Comparison of ENCODE assay signal across 8 mouse cellular contexts in the genomic region with DNA sequence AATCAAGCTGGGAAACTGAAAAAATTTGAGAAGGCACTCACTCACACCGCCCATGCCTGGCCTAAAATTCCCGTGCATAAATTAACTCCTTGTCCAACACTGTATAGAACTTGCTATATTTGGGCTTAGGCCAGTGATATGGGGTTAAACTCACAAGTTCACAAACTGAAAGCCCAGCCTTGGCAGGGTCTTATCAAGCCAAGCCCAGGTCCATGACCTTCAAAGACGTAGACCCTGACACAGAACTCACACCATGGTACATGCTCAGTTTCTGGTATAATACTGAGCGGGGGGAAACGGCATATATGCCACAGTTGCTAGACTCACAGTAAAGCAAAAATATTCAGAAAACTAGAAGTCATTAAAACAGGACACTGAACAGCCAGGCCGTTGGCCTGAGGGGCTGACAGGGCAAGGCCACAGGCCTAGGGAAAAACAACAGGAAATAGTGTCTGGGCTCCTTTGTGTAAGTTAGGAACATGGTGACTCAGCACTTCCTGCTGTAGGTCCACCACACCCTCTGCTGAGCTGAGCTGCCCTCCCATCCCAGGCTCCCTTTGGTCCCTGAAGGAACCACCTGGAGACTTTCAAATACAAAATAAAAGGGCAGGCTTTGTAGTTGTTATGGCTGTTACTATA. TPM values are rescaled to one million over a fixed set of nuclear protein-coding genes. Genes with fewer than 3 reads are reported as not detected.
DNase-seq lines count a peak whose midpoint lies in the region; ATAC-seq and TF ChIP-seq lines count a peak whose summit lies in the region.

No protein-coding gene starts in this region.

- H3K36me3 ChIP-seq in CH12.LX (replicated peaks in 1 of 2; ENCODE audit: control insufficient read depth in 1 of 2, insufficient read depth in 1 of 2, low read length in 1 of 2), result no peaks in the 10 kb centered on the region
- no peaks in the 10 kb centered on the region for H3K36me3 ChIP-seq in kidney, embryonic 14.5 days (ENCODE audit: control insufficient read depth, insufficient read depth, low read length)
- H3K36me3 ChIP-seq in midbrain, embryonic 16.5 days (ENCODE audit: control insufficient read depth, insufficient read depth, low read length), result no peaks in the 10 kb centered on the region

- H3K27me3 ChIP-seq in CH12.LX (replicated peaks), result no peaks in the 10 kb centered on the region
- H3K27me3 ChIP-seq in kidney, embryonic 14.5 days (ENCODE audit: control insufficient read depth, insufficient read depth, low read length), result no peaks in the 10 kb centered on the region
- no peaks in the 10 kb centered on the region for H3K27me3 ChIP-seq in midbrain, embryonic 16.5 days (ENCODE audit: control insufficient read depth, insufficient read depth, low read depth, low read length)

- no peak overlapping the region for H3K4me2 ChIP-seq in CH12.LX (ENCODE audit: insufficient read depth, low read depth, poor library complexity, severe bottlenecking)
- H3K4me2 ChIP-seq in kidney, embryonic 14.5 days (replicated peaks; ENCODE audit: low read depth, low read length), result no peak overlapping the region
- H3K4me2 ChIP-seq in midbrain, embryonic 16.5 days (ENCODE audit: low read length), result no peak overlapping the region

- peaks cover 17 to 67% of the 10 kb centered on the region in 2 experiments for H3K4me1 ChIP-seq in CH12.LX (ENCODE audit: control insufficient read depth in 1 of 2, insufficient read depth in 2 of 2)
- no peaks in the 10 kb centered on the region for H3K4me1 ChIP-seq in kidney, embryonic 14.5 days (ENCODE audit: control insufficient read depth, insufficient read depth, low read length)
- H3K4me1 ChIP-seq in midbrain, embryonic 16.5 days (ENCODE audit: control insufficient read depth, insufficient read depth, low read length), result no peaks in the 10 kb centered on the region

- TF ChIP-seq CTCF in CH12.LX (conservative IDR thresholded peaks at IDR 0.05 in 1 of 2, IDR thresholded peaks at IDR 0.05 in 1 of 2; ENCODE audit: low read depth in 2 of 2, low read length in 2 of 2), result no peak

- H3K9ac ChIP-seq in CH12.LX (ENCODE audit: insufficient read depth, low read depth), result peak overlapping the region; percentile 21; the same call in 1 of the 2 replicates
- no peak overlapping the region for H3K9ac ChIP-seq in kidney, embryonic 14.5 days (ENCODE audit: low read depth, low read length)
- H3K9ac ChIP-seq in midbrain, embryonic 16.5 days (ENCODE audit: low read depth, low read length), result no peak overlapping the region

- H3K9me3 ChIP-seq in CH12.LX (replicated peaks; ENCODE audit: low read length), result no peaks in the 10 kb centered on the region
- no peaks in the 10 kb centered on the region for H3K9me3 ChIP-seq in kidney, embryonic 14.5 days (ENCODE audit: control insufficient read depth, low read length)
- H3K9me3 ChIP-seq in midbrain, embryonic 16.5 days (replicated peaks; ENCODE audit: control insufficient read depth, low read length, poor library complexity, severe bottlenecking), result no peaks in the 10 kb centered on the region

- in situ Hi-C loops in CH12.LX (cut with MboI; ENCODE audit: low pct_ligation_motif_present, low pct_unique_long_range_greater_than_20kb, low sequenced_read_pairs), result loop anchor here (10.0 to 25.0 kb wide), 3 partner anchors 216 to 743 kb away; partner anchors contain the start of gene Snrpf

- TF ChIP-seq EP300 in CH12.LX (IDR thresholded peaks at IDR 0.05; ENCODE audit: low read length), result peak; percentile 30; the same call in 1 of the 2 replicates

- H3K27ac ChIP-seq in CH12.LX (ENCODE audit: insufficient read depth, low read depth), result peak overlapping the region; percentile 28; the same call in 1 of the 2 replicates
- 0 out of 2 replicates have a peak overlapping the region, but pooled peaks have one; percentile 43 for H3K27ac ChIP-seq in kidney, embryonic 14.5 days (ENCODE audit: low read depth, low read length)
- no peak overlapping the region for H3K27ac ChIP-seq in midbrain, embryonic 16.5 days (ENCODE audit: low read length)

- H3K4me3 ChIP-seq in CH12.LX (replicated peaks in 1 of 3; ENCODE audit: low read depth in 2 of 3, low read length in 2 of 3, poor library complexity in 1 of 3), result no peak overlapping the region
- no peak overlapping the region for H3K4me3 ChIP-seq in kidney, embryonic 14.5 days (ENCODE audit: low read length)
- no peak overlapping the region for H3K4me3 ChIP-seq in midbrain, embryonic 16.5 days (ENCODE audit: low read depth, low read length)

- DNase-seq in 416B (ENCODE audit: low read depth) (peak; percentile 96), CH12.LX (ENCODE audit: extremely low read depth) (peak; percentile 63)
- DNase-seq in heart, adult 11 months, result peak; percentile 98
- peak; percentile 74 for DNase-seq in lung, postnatal 25 days (ENCODE audit: low spot score)
- no peak for DNase-seq in frontal cortex, adult 2 months (ENCODE audit: extremely low spot score in 1 of 2, low spot score in 1 of 2)
- no peak for DNase-seq in layer of hippocampus, adult 8-10 months (ENCODE audit: low spot score in 2 of 2)

- H3K79me2 ChIP-seq in CH12.LX (replicated peaks; ENCODE audit: control insufficient read depth, extremely low read depth, insufficient read depth, poor library complexity, severe bottlenecking), result no peaks in the 10 kb centered on the region

- ATAC-seq in kidney, embryonic 14.5 days (ENCODE audit: low FRiP score, low TSS enrichment), result no peak
- no peak for ATAC-seq in midbrain, embryonic 16.5 days

- TF ChIP-seq RAD21 in CH12.LX (IDR thresholded peaks at IDR 0.05; ENCODE audit: low read depth, low read length), result no peak

- 69% methylated on average over 6 of the region's 6 CpGs for WGBS in kidney, embryonic 14.5 days
- 89% methylated on average over 6 of the region's 6 CpGs for WGBS in midbrain, embryonic 16.5 days

- TF ChIP-seq POLR2A in CH12.LX (IDR thresholded peaks at IDR 0.05; ENCODE audit: low read depth, low read length), result no peak

- dilution Hi-C loops in CH12.LX (cut with MboI; ENCODE audit: extremely low pct_ligation_motif_present, extremely low pct_unique_long_range_greater_than_20kb, low sequenced_read_pairs), result no loop called here

TF ChIP-seq in CH12.LX, 34 proteins besides CTCF, POLR2A, EP300 and RAD21:
- TF ChIP-seq MAFK (IDR thresholded peaks at IDR 0.05; ENCODE audit: insufficient replicate concordance, low read length) (peak; percentile 94), IRF4 (IDR thresholded peaks at IDR 0.05; ENCODE audit: low read depth, low read length) (no peak), MAZ (IDR thresholded peaks at IDR 0.05; ENCODE audit: low read depth, low read length) (no peak), ZMIZ1 (IDR thresholded peaks at IDR 0.05; ENCODE audit: low read depth, low read length) (no peak), UBTF (IDR thresholded peaks at IDR 0.05; ENCODE audit: low read depth, low read length) (no peak), ELF1 (IDR thresholded peaks at IDR 0.05; ENCODE audit: low read depth, low read length) (peak; percentile 39; the same call in 1 of the 2 replicates), JUND (conservative IDR thresholded peaks at IDR 0.05; ENCODE audit: low read depth, low read length) (no peak), MYC (IDR thresholded peaks at IDR 0.05; ENCODE audit: low read depth, low read length) (no peak), NRF1 (IDR thresholded peaks at IDR 0.05; ENCODE audit: low read depth, low read length) (no peak), CHD2 (IDR thresholded peaks at IDR 0.05; ENCODE audit: low read length) (no peak), ETS1 (conservative IDR thresholded peaks at IDR 0.05; ENCODE audit: low read depth, low read length) (peak; percentile 21; the same call in 1 of the 2 replicates), POLR2AphosphoS2 (IDR thresholded peaks at IDR 0.05; ENCODE audit: low read depth, low read length) (no peak), GABPA (IDR thresholded peaks at IDR 0.05; ENCODE audit: insufficient replicate concordance, low read depth, low read length) (no peak), TCF12 (IDR thresholded peaks at IDR 0.05; ENCODE audit: low read depth, low read length) (peak; percentile 19; the same call in 1 of the 2 replicates), ZC3H11A (IDR thresholded peaks at IDR 0.05; ENCODE audit: low read depth, low read length) (no peak), PAX5 (IDR thresholded peaks at IDR 0.05; ENCODE audit: low read length) (no peak), TBP (conservative IDR thresholded peaks at IDR 0.05; ENCODE audit: low read depth, low read length) (0 out of 2 replicates have a peak, but pooled peaks have one; percentile 22), SIN3A (IDR thresholded peaks at IDR 0.05; ENCODE audit: low read length) (no peak)

RNA-seq across cellular contexts. Expression of gene Cfap54, which starts 12.3 kb away (rescaled TPM):
- total RNA-seq in CH12.LX (2012; rRNA removed) (0.38 and 0.84 TPM in 2 replicates), CH12.LX (2014; rRNA removed) (0.73 and 1.3 TPM in 2 replicates)
- polyA plus RNA-seq in CH12.LX (2012; ENCODE audit: insufficient read length, low read depth), result 1.3 TPM in 2 replicates
- 0.33 and 0.49 TPM in 2 replicates for polyA plus RNA-seq in kidney, embryonic 14.5 days (2014; fragmentation: Nextera tagmentation; extraction: Ambion mirVana)
- polyA plus RNA-seq in frontal cortex, adult 2 months (2012; rRNA removed), result 3.5 and 3.8 TPM in 2 replicates
- 10 to 100 TPM; 15.7 to 23.5 (median 20.8) TPM for total RNA-seq in layer of hippocampus, adult 8-10 months (2022)
- polyA plus RNA-seq in midbrain, embryonic 16.5 days (2015; fragmentation: Nextera tagmentation; extraction: Ambion mirVana), result 3.2 and 4.2 TPM in 2 replicates

Comparison
In these comparisons a context has a peak if more than half of its experiments do, and no peak if none do; other contexts are left out.
1. DNase-seq: peak in 416B (single experiment), CH12.LX (single experiment), heart, adult 11 months (single experiment) and lung, postnatal 25 days (single experiment); none in frontal cortex, adult 2 months (0 of 2) and layer of hippocampus, adult 8-10 months (0 of 2).